ENCODE assay signal across 11 mouse cellular contexts in the genomic region with DNA sequence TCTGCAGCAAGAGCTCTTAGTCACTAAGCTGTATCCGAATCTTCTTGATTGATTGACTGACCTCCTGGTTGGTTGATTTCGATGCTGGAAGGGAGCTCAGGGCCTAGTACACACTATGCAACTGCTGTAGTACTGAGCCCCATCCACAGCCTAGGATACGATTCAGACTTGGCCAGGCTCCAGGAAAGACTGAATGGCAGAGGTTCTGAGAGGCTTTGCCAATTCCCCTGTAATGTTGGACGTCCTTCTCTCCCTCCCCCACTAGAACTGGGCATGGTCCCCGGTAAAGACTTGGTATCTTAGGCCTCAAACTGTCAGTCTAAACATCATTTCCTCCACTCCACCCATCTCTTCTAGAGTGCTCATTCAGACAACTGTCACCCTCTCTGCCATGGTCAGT.
DNase-seq lines count a peak whose midpoint lies in the region; ATAC-seq and TF ChIP-seq lines count a peak whose summit lies in the region.
"Had no signal": no experiment of that assay in that cellular context is flagged by ENCODE, and none has a peak within 500 bp of the region (broad histone marks: within the 10 kb centered on the region; RNA-seq: fewer than 3 reads in every experiment).

No protein-coding gene starts in this region.

- no peaks in the 10 kb centered on the region for H3K9me3 ChIP-seq in lung, embryonic 14.5 days (ENCODE audit: low read depth, low read length)
- H3K9me3 ChIP-seq in heart, embryonic 16.5 days (replicated peaks; ENCODE audit: control insufficient read depth, low read length): no peaks in the 10 kb centered on the region
- H3K9me3 ChIP-seq: limb, embryonic 15.5 days had no signal

- no peak overlapping the region for H3K4me3 ChIP-seq in cerebellum, adult 2 months (replicated peaks; ENCODE audit: insufficient read depth, low read depth, low read length)
- H3K4me3 ChIP-seq in lung, embryonic 14.5 days (ENCODE audit: low read depth, low read length): no peak overlapping the region
- no peak overlapping the region for H3K4me3 ChIP-seq in heart, embryonic 16.5 days (ENCODE audit: low read length)
- H3K4me3 ChIP-seq: limb, embryonic 15.5 days had no signal

- no peak for ATAC-seq in lung, embryonic 14.5 days (ENCODE audit: insufficient read depth)
- ATAC-seq in heart, embryonic 16.5 days (replicated peaks; ENCODE audit: extremely low read depth, insufficient read depth, low FRiP score): peak; percentile 52

- no peak for TF ChIP-seq CTCF in cerebellum, adult 2 months (IDR thresholded peaks at IDR 0.05; ENCODE audit: borderline replicate concordance, insufficient read depth, low read depth, low read length)
- TF ChIP-seq CTCF in lung, embryonic 14.5 days (IDR thresholded peaks at IDR 0.05; ENCODE audit: low read depth): no peak

- no peaks in the 10 kb centered on the region for H3K36me3 ChIP-seq in lung, embryonic 14.5 days (ENCODE audit: insufficient read depth)
- no peaks in the 10 kb centered on the region for H3K36me3 ChIP-seq in heart, embryonic 16.5 days (ENCODE audit: control insufficient read depth, insufficient read depth)
- H3K36me3 ChIP-seq: limb, embryonic 15.5 days had no signal

- DNase-seq in cerebellum, adult 2 months: peak; percentile 51 to 57
- DNase-seq in cerebellum, adult 11 months: no peak
- DNase-seq in lung, embryonic 14.5 days: peak; percentile 56
- DNase-seq in lung, postnatal 36 days: no peak
- peak; percentile 16 for DNase-seq in lung, postnatal 14 days
- no peak for DNase-seq in c-Kit-positive CD71-positive TER-119-positive erythroid progenitor cells, embryonic 14.5 days (ENCODE audit: low spot score)
- no peak for DNase-seq in gastrocnemius, postnatal 14 days
- DNase-seq: embryo, embryonic 11 days; kidney, adult 9 months had no signal

- H3K27ac ChIP-seq in cerebellum, adult 2 months (ENCODE audit: insufficient read depth, low read length): no peak overlapping the region
- H3K27ac ChIP-seq in lung, embryonic 14.5 days (ENCODE audit: low read depth): no peak overlapping the region
- no peak overlapping the region for H3K27ac ChIP-seq in heart, embryonic 16.5 days (ENCODE audit: low read length)
- H3K27ac ChIP-seq: limb, embryonic 15.5 days had no signal

- 21% methylated on average over 5 of the region's 5 CpGs for WGBS in cerebellum, adult 2 months
- WGBS in lung, embryonic 14.5 days: 39% methylated on average over 5 of the region's 5 CpGs
- WGBS in heart, embryonic 16.5 days: 39% methylated on average over 5 of the region's 5 CpGs

- intact Hi-C loops in gastrocnemius, postnatal 14 days (cut with DNase I; ENCODE audit: low total_unique reads): no loop called here

- H3K27me3 ChIP-seq in cerebellum, adult 2 months (ENCODE audit: control insufficient read depth, insufficient read depth, low read length): no peaks in the 10 kb centered on the region
- H3K27me3 ChIP-seq in lung, embryonic 14.5 days (ENCODE audit: insufficient read depth, low read length): no peaks in the 10 kb centered on the region
- H3K27me3 ChIP-seq in heart, embryonic 16.5 days (ENCODE audit: control insufficient read depth, insufficient read depth, low read length): no peaks in the 10 kb centered on the region
- H3K27me3 ChIP-seq: limb, embryonic 15.5 days had no signal

- peaks cover 29% of the 10 kb centered on the region for H3K4me1 ChIP-seq in cerebellum, adult 2 months (ENCODE audit: control insufficient read depth, insufficient read depth, low read length)
- H3K4me1 ChIP-seq in lung, embryonic 14.5 days (ENCODE audit: insufficient read depth): no peaks in the 10 kb centered on the region
- no peaks in the 10 kb centered on the region for H3K4me1 ChIP-seq in heart, embryonic 16.5 days (ENCODE audit: control insufficient read depth, insufficient read depth, low read length)

- no peak overlapping the region for H3K4me2 ChIP-seq in lung, embryonic 14.5 days
- no peak overlapping the region for H3K4me2 ChIP-seq in heart, embryonic 16.5 days (ENCODE audit: low read depth, low read length)
- H3K4me2 ChIP-seq: limb, embryonic 15.5 days had no signal

- no peak for TF ChIP-seq POLR2A in cerebellum, adult 2 months (IDR thresholded peaks at IDR 0.05; ENCODE audit: borderline replicate concordance, insufficient read depth, low read length)

- no peak overlapping the region for H3K9ac ChIP-seq in lung, embryonic 14.5 days
- H3K9ac ChIP-seq in heart, embryonic 16.5 days (ENCODE audit: low read length): no peak overlapping the region
- H3K9ac ChIP-seq: limb, embryonic 15.5 days had no signal

Comparison
In these comparisons a context has a peak if more than half of its experiments do, and no peak if none do; other contexts are left out.
1. DNase-seq: peak in cerebellum, adult 2 months (2 of 2), lung, embryonic 14.5 days (single experiment) and lung, postnatal 14 days (single experiment); none in cerebellum, adult 11 months (single experiment), lung, postnatal 36 days (single experiment), c-Kit-positive CD71-positive TER-119-positive erythroid progenitor cells, embryonic 14.5 days (single experiment) and gastrocnemius, postnatal 14 days (single experiment).